Mouse (Mus musculus): ENCODE results near the gene Lrrc52.

The Lrrc52 gene

DNA sequence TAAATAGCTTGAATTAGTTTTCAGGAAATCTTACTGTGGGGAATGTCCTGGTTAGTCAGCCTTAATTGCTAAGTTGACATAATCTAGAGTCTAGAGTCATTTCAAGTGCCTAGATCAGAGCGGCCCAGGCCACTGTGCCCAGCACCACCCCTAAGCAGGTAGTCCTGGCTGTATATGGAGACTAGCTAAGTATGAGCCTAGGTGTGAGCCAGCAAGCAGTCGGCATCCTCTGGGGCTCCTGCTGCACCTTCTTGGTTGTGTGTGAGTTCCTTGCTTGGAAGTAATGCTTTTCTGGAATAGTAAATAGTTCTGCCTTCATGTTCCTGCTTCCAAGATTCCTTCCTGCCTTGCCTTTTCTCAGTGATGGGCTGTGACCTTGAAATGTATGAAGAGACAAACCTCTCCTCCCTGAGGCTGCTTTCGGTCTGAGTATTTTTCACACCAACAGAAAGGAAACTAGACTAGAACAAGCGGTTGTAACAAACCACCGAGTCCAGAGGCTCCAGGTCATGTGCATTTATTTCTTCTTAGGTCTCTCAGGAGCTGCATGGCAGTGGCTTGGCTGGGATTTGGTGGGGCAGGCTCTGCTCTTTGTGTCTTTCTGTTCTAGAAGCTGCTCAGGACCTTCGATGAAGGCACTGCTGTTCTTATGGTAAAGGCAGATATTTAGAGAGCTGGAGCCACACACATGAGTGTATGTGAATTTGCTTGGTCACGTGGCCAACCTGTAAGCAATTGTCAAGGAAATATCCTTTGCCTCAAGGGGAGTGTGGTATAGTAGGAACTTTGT lies 30.2 kb downstream of the Lrrc52 start:
- no peak for DNase-seq (ENCODE audit: low spot score in 2 of 2)

DNA sequence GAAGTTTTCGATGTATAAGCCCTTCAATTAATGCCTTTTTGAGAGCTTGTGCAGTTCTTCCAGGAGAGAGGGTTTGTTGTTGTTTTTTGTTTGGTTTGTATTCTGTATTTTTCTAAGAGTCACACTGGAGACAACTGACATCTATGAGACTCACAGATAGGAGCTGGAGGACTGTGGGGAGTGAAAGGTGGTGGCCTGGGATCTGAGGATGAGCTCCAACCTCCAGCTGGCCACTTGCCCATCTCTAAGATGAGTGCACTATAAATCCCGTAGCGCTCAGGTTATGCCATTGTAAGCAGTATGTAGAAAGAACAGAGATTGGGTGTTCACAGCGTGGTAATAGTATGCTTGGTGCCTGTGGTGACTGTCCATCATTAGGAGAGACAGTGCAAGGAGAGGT lies 31.6 kb downstream of the Lrrc52 start:
- DNase-seq (ENCODE audit: low spot score in 2 of 2), result no peak

DNA sequence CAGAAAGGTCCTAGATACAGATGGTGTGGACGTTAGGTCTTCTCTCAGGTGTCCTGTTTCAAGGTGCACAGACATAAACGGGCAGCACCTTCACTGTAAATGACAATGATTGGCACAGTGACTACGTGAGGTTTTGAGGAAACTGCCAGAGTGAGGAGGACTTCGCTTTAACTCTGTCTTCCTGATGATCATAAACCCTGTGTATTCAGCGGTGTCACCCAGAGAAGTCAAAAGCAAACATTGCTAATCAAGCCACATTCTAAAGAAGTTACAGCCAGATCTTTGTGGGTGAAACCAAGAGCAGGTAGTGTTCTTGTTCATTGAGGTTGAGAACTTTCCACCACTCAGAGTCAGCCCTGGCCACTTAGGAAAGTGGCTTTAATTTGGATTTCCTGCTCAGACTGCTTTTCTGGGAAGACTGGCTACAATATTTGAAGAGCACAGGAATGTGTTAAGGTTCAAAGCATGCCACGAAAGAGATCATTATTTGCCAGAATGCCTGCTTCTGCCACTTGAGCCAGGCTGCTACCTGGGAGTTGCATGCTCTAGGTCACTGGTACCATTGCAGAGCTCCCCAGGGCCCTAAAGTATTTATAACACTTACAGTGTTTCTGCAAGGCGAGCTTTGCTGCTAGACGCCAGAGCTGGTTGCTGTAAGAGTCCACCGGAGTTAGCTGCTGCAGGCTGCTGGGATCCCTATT lies 35.5 kb downstream of the Lrrc52 start:
- no peak for DNase-seq (ENCODE audit: low spot score in 2 of 2)

DNA sequence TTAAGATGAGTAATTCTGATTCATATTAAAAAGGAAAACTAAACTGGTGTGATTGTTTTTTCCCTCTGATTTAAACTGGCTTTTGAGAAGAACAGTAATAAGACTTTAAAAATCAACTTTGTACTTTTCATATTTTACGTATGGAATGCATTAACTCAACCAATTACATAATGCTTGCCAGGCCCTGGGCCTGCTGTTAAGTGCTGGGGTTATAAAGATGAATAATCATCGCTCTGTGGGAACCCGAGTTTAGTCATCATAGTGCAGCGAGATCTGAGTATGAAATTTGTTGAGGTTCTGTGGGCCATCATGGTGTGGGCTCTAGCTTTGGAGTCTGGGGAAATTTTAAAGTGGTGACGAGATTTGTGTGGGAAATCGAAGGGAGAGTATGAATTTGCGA lies 39.9 kb downstream of the Lrrc52 start:
- no peak for DNase-seq (ENCODE audit: low spot score in 2 of 2)

DNA sequence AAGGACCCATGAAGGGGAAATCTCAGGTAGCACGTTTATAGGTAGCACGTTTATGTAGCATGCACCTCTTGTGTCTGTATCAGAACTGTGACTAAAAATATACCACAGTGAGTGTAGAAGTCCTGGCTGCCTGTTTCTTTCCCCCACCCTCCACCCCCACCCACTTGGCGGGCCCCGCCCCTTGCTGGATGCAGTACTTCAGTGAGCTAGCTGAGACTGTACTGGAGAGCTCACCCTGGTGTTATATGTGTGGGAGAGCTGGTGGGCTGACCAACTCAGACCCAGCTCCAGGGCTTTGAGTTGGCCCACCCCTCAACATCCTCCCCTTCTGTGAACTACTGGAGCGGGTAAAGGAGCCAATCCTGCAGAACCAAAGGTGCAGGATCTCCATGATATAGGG lies 41.0 kb downstream of the Lrrc52 start:
- no peak for DNase-seq (ENCODE audit: low spot score in 2 of 2)

DNA sequence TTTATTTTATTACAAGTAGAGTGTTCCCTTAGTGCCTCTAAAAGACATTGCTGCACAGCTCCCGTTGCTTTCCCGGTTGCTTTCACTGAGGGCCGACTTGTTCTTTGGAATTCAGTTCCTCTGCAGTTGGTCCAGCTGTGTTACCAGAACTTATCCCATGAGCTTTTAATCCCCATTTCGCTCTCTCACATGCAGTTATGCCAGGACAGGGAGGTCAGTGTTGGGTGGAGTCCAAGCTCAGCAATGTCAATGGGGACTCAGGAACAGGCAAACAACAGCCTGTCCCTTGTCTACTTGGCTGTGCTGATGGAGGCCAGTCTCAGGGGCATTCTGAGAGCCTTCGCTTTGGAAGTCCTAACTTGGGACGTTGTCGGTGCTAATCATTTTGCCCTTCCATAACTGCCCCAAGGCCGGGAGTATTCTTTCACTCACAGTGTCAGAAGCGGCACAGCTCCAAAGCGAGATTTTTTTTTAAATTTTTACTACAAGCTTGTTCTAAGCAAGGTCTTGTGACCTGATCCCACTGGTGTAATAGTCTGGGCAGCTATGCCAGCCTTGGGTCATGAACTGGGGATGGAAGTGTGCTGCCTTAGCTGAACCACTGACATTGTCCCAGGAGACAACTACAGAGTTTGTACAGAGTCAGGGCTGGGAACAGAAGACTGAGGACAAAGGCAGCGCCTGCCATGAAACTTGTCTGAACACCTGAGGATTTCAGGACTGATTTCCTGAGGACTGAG lies 43.9 kb downstream of the Lrrc52 start:
- no peak for DNase-seq (ENCODE audit: low spot score in 2 of 2)

DNA sequence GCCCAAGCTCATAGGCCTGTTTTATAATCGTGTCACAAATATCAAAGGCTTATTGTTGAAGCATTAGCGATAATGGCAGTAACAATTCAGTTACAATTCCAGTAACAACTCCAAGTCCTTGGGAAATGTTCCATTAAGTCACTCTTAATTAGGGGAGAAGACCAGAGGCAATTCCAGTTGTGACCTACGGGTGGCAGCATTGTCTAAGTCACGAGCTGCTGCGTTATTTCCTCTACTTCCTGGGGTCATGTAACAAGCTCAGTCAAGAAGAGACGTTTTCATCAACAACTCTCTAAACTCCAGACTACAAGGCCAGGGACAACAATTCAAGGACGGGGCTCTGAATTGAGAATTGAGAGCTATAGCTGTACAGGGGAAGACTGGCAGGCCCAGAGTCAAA lies 51.7 kb downstream of the Lrrc52 start:
- peak; percentile 73 to 85 for DNase-seq (ENCODE audit: low spot score in 2 of 2)

DNA sequence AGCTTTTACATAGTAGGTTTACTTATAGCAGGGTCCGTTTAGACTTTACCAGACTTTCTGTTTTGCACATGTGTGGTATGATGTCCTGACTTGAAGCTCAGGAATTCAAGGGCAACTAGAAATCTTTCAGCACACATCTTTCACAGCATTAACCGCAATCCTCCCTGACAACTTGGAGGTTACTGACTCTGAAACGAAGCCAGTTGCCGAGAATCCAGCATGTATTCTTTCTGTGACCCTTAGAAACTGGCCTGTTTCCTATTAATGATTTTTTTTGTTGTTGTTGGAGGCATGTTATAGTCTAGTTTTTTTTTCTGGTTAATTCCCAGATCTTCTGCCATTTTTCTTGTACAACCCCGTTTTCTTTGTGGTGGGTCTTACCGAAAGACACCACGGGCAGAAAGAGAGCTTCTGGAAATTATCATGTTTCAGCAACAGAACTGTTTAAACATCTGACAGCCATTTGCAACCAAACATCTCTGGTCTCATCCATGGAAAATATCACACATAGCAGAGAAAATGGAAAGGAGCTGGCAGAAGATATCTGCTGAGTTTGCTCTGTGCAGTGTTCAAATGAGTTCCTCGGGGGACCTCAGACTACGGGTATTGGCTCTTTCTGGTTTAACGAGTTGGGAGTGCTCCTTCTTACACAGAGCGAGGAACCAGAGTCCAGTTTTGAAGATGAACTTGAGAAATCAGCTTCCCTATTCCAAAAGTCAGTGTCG lies 54.4 kb downstream of the Lrrc52 start:
- DNase-seq (ENCODE audit: low spot score in 2 of 2), result no peak

DNA sequence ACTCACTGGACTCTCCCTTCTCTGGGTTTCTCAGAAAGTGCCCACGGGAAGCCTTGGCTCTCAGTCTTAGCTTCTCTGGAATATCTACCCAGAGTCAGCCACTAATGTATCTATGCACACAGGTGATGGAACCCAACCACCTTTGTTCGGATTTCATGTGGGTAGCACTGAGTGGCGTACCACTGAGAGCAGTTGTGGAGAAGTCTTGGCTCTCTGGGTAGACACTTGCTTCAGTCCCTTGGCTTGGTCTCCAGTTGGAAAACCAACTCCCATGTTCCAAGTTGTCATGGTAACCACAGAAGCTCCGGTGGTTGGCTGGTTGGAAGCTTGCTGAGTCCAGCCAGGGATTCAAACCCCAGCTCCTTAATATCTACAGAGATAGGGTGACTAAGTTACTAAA lies 57.0 kb downstream of the Lrrc52 start:
- DNase-seq (ENCODE audit: low spot score in 2 of 2), result no peak

DNA sequence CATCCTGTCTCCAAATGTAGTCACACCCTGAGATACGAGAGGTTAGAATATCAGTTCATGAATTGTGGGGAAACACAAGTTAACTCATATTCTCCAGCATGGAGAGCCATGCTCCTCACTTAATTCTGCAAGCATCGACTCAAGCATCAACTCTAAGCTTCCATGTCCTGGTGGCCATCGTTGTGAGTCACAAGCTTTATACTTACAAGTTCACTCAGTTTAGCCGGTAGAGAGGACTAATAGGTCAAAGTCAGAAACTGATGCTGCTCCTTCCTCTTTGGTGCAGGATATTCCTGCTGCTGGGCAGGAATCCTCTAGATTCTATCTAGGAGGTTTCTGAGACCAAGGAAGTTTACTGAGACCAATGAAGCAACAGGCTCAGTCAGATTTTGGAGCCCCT lies 61.3 kb downstream of the Lrrc52 start:
- no peak for DNase-seq (ENCODE audit: low spot score in 2 of 2)

Data from right cerebral cortex, postnatal 10 days (tissue).